Mouse (Mus musculus) ZHBTc4 (cell line): ENCODE data around the gene Gm26566.
"Not testable (repeated sequence)": the region's sequence is repeated elsewhere in the genome, so short reads cannot be mapped to it uniquely, and the experiment has no call there.

Experiments used
- DNase-seq: peaks from one replicate; pipeline ENCODE4 v3.0.0-alpha.2; 2011; ENCODE audit warnings: low read depth, low spot score

Gene Gm26566

DNA sequence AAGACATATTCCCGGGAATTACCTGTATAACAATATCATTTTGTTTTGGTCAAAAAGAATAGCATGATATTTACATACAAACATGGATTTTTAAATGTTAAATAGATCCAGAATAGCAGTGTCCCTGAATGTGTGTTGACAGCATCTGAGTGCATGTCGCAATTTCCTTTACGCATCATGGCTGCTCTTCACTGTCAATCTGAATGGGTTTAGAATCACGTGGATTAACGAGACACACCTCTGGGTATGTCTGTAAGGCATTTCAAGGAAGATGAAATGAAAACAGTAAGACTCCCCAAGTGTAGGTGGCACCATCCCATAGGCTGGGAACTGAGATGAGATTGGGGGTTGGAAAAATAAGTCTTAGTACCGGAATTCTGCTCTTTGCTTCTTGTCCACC lies 17.4 kb downstream of the Gm26566 start:
- no peak for DNase-seq

DNA sequence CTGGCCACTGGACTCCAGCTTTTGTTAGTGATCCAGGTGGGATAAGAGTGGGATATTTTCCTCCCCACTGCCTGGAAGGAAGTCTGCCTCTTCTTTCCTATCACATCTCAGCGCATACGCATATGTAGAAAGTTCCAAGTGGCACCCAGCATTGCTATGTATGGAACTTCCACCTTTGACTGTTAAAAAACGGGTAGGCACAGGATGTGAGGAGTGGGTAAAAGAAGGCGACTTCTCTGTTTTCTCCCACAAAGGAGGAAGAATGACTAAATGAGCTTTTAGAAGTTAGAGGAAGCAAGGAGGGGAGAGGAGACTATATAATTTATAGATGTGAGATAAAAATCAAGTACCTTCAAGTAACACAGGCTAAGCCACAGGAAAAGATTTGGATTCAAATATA lies 19.8 kb downstream of the Gm26566 start:
- no peak for DNase-seq

DNA sequence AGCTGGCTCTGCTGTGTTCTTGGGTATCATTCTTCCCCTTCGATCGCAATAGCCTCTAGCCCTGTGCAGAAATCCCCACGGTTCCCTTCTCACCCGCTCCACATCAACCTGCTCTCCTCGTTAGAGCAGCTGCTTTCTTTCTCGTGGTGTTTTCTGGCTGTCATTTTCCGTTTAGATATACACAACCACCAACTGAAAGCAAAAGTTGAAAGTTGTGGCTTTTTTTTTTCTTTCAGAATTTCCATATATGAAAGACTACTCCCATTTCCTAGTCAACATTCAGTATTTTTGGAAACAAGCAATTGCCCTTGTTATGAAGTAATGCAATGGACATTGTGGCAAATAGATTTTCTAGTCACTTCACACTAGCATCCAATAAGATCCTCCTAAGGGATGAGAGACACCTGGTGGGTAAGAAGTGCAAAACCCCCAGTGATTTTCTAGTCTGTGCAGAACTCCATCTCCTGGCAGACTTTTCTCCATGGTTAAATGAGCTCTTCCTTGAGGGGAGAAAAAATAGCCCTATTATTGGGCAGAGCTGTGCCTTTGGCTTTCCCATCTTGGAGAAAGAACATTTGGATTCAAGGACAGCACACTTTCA lies 21.3 kb downstream of the Gm26566 start:
- DNase-seq, result no peak

DNA sequence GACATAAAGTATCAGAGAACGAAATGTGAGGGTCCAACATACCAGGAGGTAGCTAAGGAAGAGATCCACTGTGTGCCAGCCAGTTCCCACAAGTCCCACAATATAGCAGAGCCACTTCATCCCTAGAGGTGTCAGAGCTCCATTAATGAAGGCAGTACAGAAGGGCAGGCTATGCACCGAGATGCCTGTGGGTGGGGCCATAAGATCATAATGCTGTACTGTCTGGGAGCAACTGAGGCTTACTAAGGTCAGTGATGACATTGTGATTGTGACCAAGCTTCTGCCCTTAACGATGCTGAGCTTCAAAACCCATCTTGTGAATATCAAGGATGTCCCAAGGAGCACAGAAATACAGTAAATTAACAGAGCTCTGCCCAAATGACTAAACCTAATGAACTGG lies 22.6 kb downstream of the Gm26566 start:
- no peak for DNase-seq

DNA sequence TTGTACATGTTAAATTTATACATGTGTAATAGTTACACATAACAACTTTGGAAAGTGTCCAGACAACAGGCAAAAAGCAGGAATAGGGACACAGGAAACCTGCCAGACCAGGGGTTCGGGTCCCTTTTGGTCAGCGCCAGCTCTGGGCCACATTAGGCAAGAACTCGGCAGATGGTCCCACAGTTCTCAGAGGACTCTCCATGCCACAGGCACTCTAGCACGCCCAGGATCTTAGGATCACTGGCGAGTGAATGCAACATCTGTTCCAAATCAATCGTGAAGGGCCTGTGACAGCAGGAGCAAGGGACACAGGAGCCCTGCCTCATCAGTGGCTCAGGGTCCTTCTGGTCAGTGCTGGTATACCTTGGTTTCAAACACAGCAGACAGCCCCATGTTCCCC lies 28.3 kb downstream of the Gm26566 start:
- DNase-seq, result no peak

DNA sequence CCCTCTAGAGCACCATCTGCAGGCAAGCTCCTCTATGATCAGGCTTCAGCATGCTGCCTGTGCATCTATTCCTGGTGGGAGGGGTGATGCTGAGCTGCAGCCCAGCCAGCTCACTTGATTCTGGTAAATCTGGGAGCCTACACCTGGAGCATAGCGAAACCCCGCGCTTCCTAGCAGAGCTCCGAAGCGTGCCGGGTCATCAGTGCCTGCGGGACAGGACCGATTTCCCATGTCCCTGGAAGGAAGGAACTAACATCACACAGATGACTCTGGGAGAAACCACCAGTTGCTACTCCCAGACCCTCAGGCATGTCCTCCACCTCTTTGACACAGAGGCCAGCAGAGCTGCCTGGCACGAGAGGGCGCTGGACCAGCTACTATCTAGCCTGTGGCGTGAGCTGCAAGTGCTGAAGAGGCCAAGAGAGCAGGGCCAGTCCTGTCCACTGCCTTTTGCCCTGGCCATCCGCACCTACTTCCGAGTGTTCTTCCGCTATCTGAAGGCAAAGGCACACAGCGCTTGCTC lies 33.3 kb downstream of the Gm26566 start, which contains the start of gene Gm13271:
Gene Gm13271 (plus strand): TSS at position 51 of the 523 bp plus-strand sequence.
- DNase-seq, result not testable (repeated sequence)

DNA sequence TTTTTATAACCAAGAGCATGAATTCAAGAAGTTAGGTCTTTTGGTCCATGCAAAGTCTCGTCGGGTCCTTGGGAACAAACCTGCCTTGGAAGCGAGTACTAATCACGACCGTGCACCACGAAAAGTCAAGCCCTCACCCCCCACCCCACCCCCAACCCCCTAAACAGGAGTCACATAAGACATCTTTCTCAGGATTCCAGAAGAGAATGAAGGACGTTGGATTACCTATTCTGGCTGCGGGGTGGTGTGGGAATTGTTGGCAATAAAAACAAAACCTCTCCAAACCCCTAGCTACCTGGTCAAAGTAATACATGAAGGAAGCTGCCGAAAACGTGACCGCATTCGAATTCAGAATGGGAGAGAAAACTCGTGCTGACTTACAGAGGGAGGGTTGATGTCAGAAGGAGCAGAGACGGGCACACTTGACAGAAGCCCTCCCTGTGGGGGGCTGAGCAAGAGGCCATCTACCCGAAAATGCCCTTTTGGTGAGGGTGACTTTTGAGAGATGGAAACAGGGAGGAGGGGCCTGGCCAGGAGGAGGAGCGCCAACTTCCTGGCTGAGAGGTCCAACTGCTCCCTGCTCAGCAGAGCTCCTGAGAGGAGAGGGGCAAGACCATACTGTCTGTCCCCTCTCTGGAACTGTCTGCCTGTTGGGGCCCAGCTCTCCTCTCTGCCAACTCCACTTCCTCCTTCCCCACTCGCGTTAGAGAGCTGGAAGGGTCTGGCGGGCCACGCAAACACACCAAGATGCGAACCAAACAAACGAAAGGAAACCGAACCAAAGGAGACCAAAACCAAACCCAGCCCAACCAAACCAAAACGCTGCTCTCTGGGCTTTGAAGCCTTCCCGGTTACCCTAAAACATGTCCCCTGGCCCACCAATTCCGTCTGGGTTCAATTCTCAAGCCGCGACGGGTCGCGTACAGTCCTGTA lies 35.2 kb downstream of the Gm26566 start:
- not testable (repeated sequence) for DNase-seq

DNA sequence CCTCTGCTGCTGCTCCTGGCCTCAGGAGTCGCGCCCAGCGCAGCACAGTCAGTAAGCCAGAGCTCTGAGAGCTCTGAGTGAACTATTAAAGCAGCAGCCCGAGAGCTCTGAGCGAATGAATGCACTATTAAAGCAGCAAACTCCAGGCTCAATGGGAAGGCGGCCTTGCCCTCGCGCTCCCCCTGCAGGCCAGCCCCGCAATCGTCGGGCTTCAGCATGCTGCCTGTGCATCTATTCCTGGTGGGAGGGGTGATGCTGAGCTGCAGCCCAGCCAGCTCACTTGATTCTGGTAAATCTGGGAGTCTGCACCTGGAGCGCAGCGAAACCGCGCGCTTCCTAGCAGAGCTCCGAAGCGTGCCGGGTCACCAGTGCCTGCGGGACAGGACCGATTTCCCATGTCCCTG lies 36.0 kb downstream of the Gm26566 start:
- DNase-seq, result not testable (repeated sequence)

DNA sequence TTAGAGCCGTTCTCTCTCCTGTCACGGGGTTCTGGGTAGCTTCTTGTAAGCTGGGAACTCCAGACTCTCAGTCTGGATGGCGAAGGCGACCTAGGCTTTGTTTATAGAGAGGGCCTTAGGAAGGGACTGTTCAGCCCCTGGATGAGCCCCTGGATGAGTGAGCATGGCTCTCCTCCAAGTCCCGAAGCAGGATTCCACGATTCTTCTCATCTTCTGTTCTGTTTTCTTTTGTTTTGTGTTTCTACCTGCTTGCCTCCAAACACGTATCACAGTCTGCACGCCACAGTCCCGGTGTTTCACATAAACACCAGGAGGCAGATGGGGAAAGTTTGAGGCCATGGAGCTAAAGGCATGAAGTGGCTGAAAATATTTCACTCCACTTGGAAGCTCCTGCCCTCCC lies 37.1 kb downstream of the Gm26566 start:
- DNase-seq, result not testable (repeated sequence)

DNA sequence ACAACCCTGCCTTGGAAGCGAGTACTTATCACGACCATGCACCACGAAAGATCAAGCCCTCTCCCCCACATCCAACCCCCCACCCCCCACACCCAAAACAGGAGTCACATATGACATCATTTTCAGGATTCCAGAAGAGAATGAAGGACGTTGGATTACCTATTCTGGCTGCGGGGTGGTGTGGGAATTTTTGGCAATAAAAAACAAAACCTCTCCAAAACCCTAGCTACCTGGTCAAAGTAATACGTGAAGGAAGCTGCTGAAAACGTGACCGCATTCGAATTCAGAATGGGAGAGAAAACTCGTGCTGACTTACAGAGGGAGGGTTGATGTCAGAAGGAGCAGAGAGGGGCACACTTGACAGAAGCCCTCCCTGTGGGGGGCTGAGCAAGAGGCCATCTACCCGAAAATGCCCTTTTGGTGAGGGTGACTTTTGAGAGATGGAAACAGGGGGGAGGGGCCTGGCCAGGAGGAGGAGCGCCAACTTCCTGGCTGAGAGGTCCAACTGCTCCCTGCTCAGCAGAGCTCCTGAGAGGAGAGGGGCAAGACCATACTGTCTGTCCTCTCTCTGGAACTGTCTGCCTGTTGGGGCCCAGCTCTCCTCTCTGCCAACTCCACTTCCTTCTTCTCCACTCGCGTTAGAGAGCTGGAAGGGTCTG lies 38.1 kb downstream of the Gm26566 start, which contains the start of gene Gm13283:
Gene Gm13283 (plus strand): TSS at position 510 of the 659 bp plus-strand sequence.
- not testable (repeated sequence) for DNase-seq

DNA sequence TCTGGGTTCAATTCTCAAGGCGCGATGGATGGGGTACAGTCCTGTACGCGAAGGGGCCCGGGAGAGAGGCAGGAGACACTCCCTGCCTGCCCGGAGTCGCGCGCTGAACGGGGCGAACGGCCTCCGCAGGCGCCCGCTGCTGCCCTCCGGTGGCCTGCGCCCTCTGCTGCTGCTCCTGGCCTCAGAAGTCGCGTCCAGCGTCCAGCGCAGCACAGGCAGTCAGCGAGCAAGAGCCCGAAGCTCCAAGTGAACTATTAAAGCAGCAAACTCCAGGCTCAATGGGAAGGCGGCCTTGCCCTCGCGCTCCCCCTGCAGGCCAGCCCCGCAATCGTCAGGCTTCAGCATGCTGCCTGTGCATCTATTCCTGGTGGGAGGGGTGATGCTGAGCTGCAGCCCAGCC lies 38.8 kb downstream of the Gm26566 start:
- DNase-seq, result not testable (repeated sequence)

DNA sequence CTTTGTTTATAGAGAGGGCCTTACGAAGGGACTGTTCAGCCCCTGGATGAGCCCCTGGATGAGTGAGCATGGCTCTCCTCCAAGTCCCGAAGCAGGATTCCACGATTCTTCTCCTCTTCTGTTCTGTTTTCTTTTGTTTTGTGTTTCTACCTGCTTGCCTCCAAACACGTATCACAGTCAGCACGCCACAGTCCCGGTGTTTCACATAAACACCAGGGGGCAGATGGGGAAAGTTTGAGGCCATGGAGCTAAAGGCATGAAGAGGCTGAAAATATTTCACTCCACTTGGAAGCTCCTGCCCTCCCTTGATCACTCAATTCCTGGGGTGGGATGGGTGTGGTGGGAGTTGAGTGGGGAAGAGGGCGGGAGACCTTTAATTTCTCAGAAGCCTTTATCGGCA lies 40.2 kb downstream of the Gm26566 start:
- not testable (repeated sequence) for DNase-seq

DNA sequence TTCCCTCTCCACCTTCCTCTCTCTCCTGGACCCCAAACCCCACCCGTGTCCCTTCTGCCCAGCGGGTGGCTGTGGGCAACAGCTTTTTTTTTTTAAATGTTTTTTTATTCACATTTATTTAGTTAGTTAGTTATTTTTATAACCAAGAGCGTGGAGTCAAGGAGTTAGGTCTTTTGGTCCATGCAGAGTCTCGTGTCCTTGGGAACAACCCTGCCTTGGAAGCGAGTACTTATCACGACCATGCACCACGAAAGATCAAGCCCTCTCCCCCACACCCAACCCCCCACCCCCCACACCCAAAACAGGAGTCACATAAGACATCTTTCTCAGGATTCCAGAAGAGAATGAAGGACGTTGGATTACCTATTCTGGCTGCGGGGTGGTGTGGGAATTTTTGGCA lies 40.7 kb downstream of the Gm26566 start:
- not testable (repeated sequence) for DNase-seq

DNA sequence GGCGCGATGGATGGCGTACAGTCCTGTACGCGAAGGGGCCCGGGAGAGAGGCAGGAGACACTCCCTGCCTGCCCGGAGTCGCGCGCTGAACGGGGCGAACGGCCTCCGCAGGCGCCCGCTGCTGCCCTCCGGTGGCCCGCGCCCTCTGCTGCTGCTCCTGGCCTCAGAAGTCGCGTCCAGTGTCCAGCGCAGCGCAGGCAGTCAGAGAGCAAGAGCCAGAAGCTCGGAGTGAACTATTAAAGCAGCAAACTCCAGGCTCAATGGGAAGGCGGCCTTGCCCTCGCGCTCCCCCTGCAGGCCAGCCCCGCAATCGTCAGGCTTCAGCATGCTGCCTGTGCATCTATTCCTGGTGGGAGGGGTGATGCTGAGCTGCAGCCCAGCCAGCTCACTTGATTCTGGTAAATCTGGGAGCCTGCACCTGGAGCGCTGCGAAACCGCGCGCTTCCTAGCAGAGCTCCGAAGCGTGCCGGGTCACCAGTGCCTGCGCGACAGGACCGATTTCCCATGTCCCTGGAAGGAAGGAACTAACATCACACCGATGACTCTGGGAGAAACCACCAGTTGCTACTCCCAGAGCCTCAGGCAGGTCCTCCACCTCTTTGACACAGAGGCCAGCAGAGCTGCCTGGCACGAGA lies 41.9 kb downstream of the Gm26566 start:
- not testable (repeated sequence) for DNase-seq
